Mouse (Mus musculus) heart, embryonic 12.5 days (tissue): ENCODE data around the gene Bmp10. TPM values are rescaled to one million over a fixed set of nuclear protein-coding genes. Genes with fewer than 3 reads are reported as not detected.

Source experiments
- ATAC-seq: fragments of 200-750 bp; cut with Nextera tagmentation; 2 replicates; pipeline ENCODE4 v1.8.0; 2017; ENCODE audit warnings: moderate TSS enrichment, moderate library complexity; ENCODE audit not compliant: insufficient number of reproducible peaks, low FRiP score
- H3K27ac ChIP-seq: fragments of 300-500 bp; sonication (generic); 2 replicates; pipeline ENCODE4 v1.5.1; 2016; ENCODE audit warnings: mild to moderate bottlenecking, moderate library complexity; ENCODE audit not compliant: poor library complexity, severe bottlenecking
- H3K27me3 ChIP-seq: fragments of 300-500 bp; sonication (generic); replicated peaks from 2 replicates; pipeline ENCODE4 v1.6.1; 2016; ENCODE audit warnings: mild to moderate bottlenecking, moderate library complexity
- H3K36me3 ChIP-seq: fragments of 300-500 bp; sonication (generic); 2 replicates; pipeline ENCODE4 v1.6.1; 2016; ENCODE audit warnings: mild to moderate bottlenecking, moderate library complexity
- H3K4me1 ChIP-seq: fragments of 300-500 bp; sonication (generic); replicated peaks from 2 replicates; pipeline ENCODE4 v1.6.1; 2016; ENCODE audit warnings: mild to moderate bottlenecking
- H3K4me2 ChIP-seq: fragments of 300-500 bp; sonication (generic); 2 replicates; pipeline ENCODE4 v1.6.1; 2016; ENCODE audit warnings: mild to moderate bottlenecking, moderate library complexity
- H3K4me3 ChIP-seq: fragments of 300-500 bp; sonication (generic); 2 replicates; pipeline ENCODE4 v1.5.1; 2016; ENCODE audit warnings: mild to moderate bottlenecking
- H3K9ac ChIP-seq: fragments of 300-500 bp; sonication (generic); 2 replicates; pipeline ENCODE4 v1.6.1; 2016; ENCODE audit warnings: mild to moderate bottlenecking, moderate library complexity
- H3K9me3 ChIP-seq: fragments of 300-500 bp; sonication (generic); replicated peaks from 2 replicates; pipeline ENCODE4 v1.6.1; 2016; ENCODE audit warnings: mild to moderate bottlenecking, moderate library complexity
- WGBS: fragments of 180-500 bp; shearing (Covaris S2); methylation state at CpG from one replicate; pipeline ENCODE4 v1.1.7; 2016; 5-methylcytosine and 5-hydroxymethylcytosine counted together
- polyA plus RNA-seq: library from polyadenylated mRNA; unstranded; fragments of >200 nt; fragmentation: Nextera tagmentation; extraction: Ambion mirVana; gene quantifications from 2 replicates; pipeline ENCODE4 v1.2.1, GENCODE M21; 2016

The Bmp10 gene
- 6.7 and 7.3 TPM in 2 replicates for polyA plus RNA-seq

DNA sequence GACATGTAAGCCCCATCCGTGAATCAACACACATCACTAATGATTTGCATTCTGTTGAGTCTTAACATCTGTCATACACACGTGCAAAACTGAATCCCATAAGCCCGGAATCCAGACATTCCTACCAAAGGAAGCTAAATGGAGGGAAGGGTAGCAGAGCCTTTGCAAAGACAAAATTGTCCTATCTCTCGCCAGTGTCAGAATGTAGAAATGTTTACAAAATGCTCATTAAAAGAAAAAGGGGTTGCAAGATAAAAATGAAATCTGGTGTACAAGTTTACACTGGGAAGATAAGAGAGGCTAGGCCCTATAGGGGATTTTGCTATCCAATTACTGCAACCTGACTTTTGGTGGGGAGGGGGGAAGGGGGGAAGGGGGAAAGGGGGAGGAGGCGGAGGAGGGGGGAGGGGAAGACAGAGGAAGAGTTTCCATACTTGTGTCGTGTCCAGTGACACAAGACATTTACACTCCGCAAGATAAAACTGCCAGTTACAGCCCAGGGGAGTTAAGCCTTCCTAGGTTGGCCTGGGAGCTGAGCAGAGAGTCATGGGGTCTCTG lies at the start of gene Bmp10:
Bmp10 (plus strand) TSS at position 508 of the 558 bp plus-strand sequence.
- Histone ChIP-seq H3K4me1 (peaks cover 43% of the 10 kb centered on the region), H3K27me3 (peaks cover 28% of the 10 kb centered on the region), H3K4me2 (peak within 1 kb of the TSS; percentile 58), H3K36me3 (no peaks in the 10 kb centered on the region), H3K9ac (peak within 1 kb of the TSS; percentile 68), H3K27ac (peak within 1 kb of the TSS; percentile 86), H3K4me3 (peak within 1 kb of the TSS; percentile 49), H3K9me3 (no peaks in the 10 kb centered on the region)
- 49% methylated on average over 7 of the region's 7 CpGs for WGBS
- ATAC-seq, result no peak

DNA sequence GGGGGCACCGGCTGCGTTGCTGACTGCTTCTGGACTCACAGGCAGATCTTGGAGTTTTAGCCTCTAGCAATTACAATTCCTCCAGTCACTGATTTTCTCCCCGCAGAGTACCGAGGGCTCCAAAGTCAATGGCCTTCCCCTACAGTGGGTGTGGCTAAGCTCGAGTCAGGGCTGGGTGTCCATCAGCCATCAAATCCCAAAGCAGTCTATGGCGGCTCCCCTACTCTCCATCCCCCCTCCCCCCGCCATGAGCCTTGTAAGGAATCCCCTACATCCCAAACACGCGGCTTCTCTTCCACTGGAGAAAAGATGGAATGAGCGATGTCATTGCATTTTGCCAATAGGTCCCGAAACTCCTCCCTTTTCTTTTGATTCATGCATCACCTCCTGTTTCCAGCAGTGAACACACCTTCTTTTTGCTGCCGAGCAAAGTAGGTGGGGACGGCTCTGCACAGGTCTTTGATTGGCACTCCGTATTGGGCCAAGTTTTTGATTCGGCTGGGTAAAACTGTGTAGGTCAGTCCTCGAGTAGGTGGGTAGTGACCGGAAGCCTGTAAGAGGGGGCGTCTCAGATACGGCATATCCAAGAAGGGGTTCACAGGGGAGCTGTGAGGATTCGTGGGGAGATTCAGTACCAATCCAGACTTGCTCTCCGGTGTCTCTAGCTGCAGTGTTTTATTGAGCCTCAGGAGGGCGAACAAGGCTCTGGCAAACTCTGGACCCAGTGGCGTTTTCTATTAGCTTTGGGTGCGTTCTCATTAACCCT lies 44.7 kb upstream of the Bmp10 start:
- Histone ChIP-seq H3K4me3 (peak overlapping the region; percentile 24), H3K4me2 (peak overlapping the region; percentile 64), H3K9me3 (no peaks in the 10 kb centered on the region), H3K4me1 (peaks cover 13% of the 10 kb centered on the region), H3K36me3 (no peaks in the 10 kb centered on the region), H3K27ac (no peak overlapping the region), H3K9ac (no peak overlapping the region), H3K27me3 (peaks cover 80% of the 10 kb centered on the region)
- no peak for ATAC-seq
- WGBS, result 9% methylated on average over 24 of the region's 24 CpGs

DNA sequence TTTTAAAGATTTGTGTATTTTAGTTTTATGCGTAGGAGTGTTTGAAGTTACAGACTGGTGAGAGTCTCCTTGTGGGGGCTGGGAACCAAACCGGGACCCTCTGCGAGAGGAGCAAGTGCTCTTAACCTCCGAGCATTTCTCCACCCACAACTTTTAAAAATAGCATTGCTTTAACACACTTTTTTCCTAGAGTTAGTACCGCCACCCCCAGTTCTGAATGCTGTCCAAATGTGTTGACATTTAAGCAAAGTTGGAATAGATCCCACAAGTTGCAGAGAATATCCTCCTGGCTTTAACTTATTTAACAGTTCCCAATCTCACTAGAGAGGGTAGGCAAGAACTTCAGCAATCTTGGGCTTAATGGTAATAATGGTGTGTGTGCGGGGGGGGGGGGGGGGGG lies 44.0 kb upstream of the Bmp10 start:
- Histone ChIP-seq H3K9me3 (no peaks in the 10 kb centered on the region), H3K36me3 (no peaks in the 10 kb centered on the region), H3K9ac (no peak overlapping the region), H3K4me3 (no peak overlapping the region), H3K4me2 (peak overlapping the region; percentile 64; the same call in 1 of the 2 replicates), H3K27ac (no peak overlapping the region), H3K4me1 (peaks cover 19% of the 10 kb centered on the region), H3K27me3 (peaks cover 78% of the 10 kb centered on the region)
- WGBS, result 51% methylated on average over 6 of the region's 6 CpGs
- ATAC-seq, result no peak

DNA sequence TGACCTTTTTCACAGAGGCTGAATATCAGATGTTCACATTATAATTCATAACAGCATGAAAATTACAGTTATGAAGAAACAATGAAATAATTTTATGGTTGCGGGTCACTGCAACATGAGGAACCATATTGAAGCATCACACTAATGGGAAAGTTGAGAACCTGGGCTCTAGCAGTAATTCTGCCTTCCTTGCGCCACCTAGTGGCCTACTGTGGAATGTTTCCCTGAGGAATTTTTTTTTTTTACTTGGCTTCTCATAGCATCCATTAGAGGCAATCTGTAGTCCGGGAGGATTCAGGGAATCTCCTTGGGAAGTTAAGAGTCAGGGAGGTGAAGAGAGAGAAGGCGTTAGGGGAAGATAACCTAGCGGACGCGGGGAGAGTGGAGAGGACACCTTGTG lies 42.6 kb upstream of the Bmp10 start:
- no peak for ATAC-seq
- Histone ChIP-seq H3K27ac (no peak overlapping the region), H3K4me3 (no peak overlapping the region), H3K4me1 (peaks cover 22% of the 10 kb centered on the region), H3K36me3 (no peaks in the 10 kb centered on the region), H3K9me3 (no peaks in the 10 kb centered on the region), H3K4me2 (no peak overlapping the region), H3K27me3 (peaks cover 77% of the 10 kb centered on the region), H3K9ac (no peak overlapping the region)
- WGBS, result 5% methylated on average over 7 of the region's 7 CpGs

DNA sequence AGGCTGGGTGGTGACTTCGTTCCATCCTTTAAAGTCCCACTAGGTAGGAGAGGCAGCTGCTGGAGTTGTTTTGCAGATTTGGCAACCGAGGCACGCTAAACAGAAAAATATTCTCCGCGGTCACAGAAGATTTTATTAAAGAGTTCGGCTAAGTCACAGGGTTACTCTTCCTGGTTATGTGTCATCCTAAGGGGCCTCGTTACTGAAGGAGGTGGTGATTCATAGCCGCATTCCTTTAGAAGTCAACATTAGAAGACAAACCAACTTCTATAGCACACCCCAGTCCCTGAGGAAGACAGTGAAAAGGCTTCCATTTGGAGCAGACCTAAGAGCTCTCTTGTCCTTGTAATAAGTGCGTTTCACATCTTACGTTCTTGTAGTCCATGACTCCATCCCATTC lies 42.1 kb upstream of the Bmp10 start:
- Histone ChIP-seq H3K9ac (no peak overlapping the region), H3K27me3 (peaks cover 76% of the 10 kb centered on the region), H3K9me3 (no peaks in the 10 kb centered on the region), H3K4me3 (no peak overlapping the region), H3K4me1 (peaks cover 22% of the 10 kb centered on the region), H3K36me3 (no peaks in the 10 kb centered on the region), H3K4me2 (no peak overlapping the region), H3K27ac (no peak overlapping the region)
- ATAC-seq, result no peak
- WGBS, result 74% methylated on average over 10 of the region's 10 CpGs

DNA sequence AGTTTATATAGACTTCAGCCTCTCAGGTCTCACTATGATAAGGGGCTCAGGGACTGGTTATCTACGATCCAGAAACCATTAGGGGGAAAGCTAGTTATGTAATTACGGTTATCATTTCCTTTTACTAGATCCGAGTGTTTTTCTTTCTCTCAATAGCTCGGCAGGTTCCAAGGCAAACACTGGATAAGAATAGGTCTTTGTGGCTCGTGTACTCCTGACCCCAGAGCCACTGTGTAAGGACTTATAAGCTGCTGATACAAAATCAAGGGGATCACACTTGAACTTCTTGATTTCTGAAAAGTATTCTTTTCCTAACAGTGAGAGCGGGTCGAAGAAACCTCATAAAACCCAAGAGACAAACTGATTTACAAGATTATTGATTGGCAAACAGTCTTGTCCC lies 39.9 kb upstream of the Bmp10 start, which contains the start of gene Gkn3:
Gkn3 (minus strand) TSS at position 59 of the 400 bp plus-strand sequence.
- no peak within 1 kb of the TSS for H3K9ac ChIP-seq
- peaks cover 31% of the 10 kb centered on the region for H3K4me1 ChIP-seq
- no peak within 1 kb of the TSS for H3K27ac ChIP-seq
- 43% methylated on average over 7 of the region's 7 CpGs for WGBS
- no peaks in the 10 kb centered on the region for H3K36me3 ChIP-seq
- H3K4me3 ChIP-seq, result no peak within 1 kb of the TSS
- H3K27me3 ChIP-seq, result peaks cover 73% of the 10 kb centered on the region
- no peaks in the 10 kb centered on the region for H3K9me3 ChIP-seq
- no peak for ATAC-seq
- no peak within 1 kb of the TSS for H3K4me2 ChIP-seq

DNA sequence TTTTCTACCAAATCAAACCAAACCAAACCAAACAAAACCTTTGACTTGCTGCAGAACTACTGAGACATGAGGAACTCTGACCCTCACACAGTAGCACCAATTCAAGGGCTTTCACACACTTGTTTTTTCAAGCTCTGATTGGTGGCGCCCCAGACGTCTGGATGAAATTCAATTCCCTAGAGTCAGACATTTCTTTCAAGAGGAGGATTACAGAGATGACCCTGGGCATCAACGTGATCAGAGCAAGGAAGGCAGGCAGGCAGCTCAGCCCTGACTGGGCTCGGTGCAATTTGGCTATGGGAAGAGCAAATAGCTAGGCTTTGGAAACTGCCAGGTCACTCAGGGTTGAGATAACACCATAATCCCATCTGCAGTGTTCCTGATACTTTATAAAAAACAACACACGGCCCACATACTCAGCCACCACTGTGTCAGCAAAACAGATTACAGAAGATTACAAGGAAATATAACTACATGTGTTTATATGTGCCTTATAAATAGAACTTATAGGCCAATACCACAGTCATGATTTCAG lies 39.3 kb upstream of the Bmp10 start:
- H3K27me3 ChIP-seq, result peaks cover 77% of the 10 kb centered on the region
- H3K9ac ChIP-seq, result no peak overlapping the region
- no peak overlapping the region for H3K4me3 ChIP-seq
- no peak for ATAC-seq
- H3K27ac ChIP-seq, result no peak overlapping the region
- H3K4me2 ChIP-seq, result no peak overlapping the region
- H3K36me3 ChIP-seq, result no peaks in the 10 kb centered on the region
- WGBS, result 21% methylated on average over 5 of the region's 5 CpGs
- peaks cover 33% of the 10 kb centered on the region for H3K4me1 ChIP-seq
- H3K9me3 ChIP-seq, result no peaks in the 10 kb centered on the region

DNA sequence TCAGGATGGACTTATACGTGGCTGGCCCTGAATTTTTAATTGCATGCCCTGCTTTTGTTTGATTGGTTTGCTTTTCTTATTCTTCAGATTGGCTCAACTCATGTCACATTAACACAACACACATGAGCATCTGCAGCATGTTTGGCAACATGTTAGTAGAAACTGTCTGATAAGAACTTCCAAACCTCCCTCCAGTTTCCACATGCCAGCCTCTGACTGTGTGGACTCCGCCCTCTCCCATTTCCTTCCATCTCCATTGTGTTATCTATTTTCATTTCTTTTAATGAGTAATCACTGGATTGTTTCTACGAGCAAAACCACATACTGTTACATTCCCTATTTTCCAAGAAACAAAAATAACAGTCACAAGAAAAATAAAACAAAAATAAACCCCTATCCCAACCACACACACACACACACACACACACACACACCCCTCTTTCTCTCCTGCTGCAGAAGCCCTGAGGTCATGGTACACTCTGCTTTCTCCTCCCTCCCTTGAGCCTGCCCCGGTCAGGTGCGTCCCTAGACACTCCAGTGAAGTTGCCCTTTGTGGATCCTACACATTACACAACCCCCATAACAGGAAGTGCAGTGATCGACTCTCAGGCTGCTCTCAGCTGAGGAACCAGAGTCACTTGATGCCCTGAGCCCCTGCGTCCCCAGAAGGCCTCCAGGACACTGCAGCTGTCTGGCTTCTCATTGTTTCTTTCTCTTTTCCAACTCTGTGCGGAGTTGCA lies 35.2 kb upstream of the Bmp10 start:
- H3K27me3 ChIP-seq, result peaks cover 76% of the 10 kb centered on the region
- WGBS, result 67% methylated on average over 8 of the region's 8 CpGs

DNA sequence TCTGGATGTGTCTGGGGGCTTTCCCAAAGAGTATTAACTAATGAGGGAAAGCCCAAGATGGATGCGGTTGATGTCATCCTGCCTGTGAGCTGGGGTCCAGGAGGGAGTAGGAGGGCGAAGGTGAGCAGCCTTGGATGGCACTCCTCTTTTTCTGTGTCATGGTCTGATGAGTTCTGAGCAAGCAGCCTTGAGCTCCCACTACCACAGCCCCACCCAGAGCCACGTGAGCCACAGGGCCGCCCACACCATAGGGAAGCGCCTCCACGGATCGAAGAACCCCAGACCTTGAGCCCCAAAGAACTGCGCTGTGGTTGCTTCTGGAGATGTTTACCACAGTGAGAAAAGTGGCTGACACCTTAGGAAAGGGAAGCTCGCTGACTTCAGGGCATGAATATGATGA lies 34.0 kb upstream of the Bmp10 start:
- Histone ChIP-seq H3K4me3 (no peak overlapping the region), H3K36me3 (no peaks in the 10 kb centered on the region), H3K9ac (no peak overlapping the region), H3K27me3 (peaks cover 74% of the 10 kb centered on the region), H3K4me2 (peak overlapping the region; percentile 47), H3K27ac (no peak overlapping the region), H3K4me1 (peaks cover 28% of the 10 kb centered on the region), H3K9me3 (no peaks in the 10 kb centered on the region)
- ATAC-seq, result no peak
- 67% methylated on average over 9 of the region's 9 CpGs for whole genome bisulfite sequencing

More for the DNA sequence above, 35.2 kb upstream of the Bmp10 start:
- Histone ChIP-seq H3K4me2 (no peak overlapping the region), H3K9ac (no peak overlapping the region), H3K9me3 (no peaks in the 10 kb centered on the region), H3K36me3 (no peaks in the 10 kb centered on the region), H3K4me1 (peaks cover 33% of the 10 kb centered on the region), H3K27ac (no peak overlapping the region), H3K4me3 (no peak overlapping the region)
- ATAC-seq, result no peak

DNA sequence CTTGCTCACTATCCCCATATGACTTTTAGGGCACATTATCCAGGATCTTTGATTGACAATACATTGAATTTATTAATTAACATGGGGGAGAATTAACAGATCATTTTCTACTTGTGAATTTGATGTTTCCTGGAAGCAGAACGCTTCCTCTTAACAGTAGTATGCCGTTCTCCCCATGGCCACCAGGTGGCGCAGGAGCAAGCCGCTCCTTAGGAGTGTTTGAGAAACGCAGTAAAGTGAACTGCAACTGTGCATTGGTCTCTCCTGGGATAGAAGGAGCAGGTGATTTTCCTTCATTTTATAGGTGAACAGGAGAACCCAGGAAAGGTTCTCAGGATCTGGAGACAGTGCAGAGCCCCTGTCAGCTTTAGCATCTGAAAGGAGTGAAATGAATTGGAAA lies 29.7 kb upstream of the Bmp10 start:
- Histone ChIP-seq H3K27ac (no peak overlapping the region), H3K27me3 (peaks cover 42% of the 10 kb centered on the region)
- WGBS, result 3% methylated on average over 5 of the region's 5 CpGs

More for the DNA sequence above, 29.7 kb upstream of the Bmp10 start:
- H3K4me3 ChIP-seq, result no peak overlapping the region
- no peak overlapping the region for H3K4me2 ChIP-seq
- H3K36me3 ChIP-seq, result no peaks in the 10 kb centered on the region
- H3K4me1 ChIP-seq, result peaks cover 36% of the 10 kb centered on the region
- H3K9ac ChIP-seq, result no peak overlapping the region
- no peaks in the 10 kb centered on the region for H3K9me3 ChIP-seq
- no peak for ATAC-seq
